Mouse (Mus musculus): ENCODE data around the gene Stoml3. TPM values are rescaled to one million over a fixed set of nuclear protein-coding genes. Genes with fewer than 3 reads are reported as not detected.
A peak's percentile ranks its signal among the peaks of the same experiment; 100 is the strongest.

Stoml3 gene
- polyA plus RNA-seq, 1 experiment from 2014 or later: 0.20 TPM

- under 1% methylated on average over 35 of the region's 35 CpGs for WGBS
- DNase-seq: no peak
- H3K36me3 ChIP-seq (ENCODE audit: insufficient read depth): peaks cover 19% of the 10 kb centered on the region
- no peak for TF ChIP-seq CTCF (IDR thresholded peaks at IDR 0.05; ENCODE audit: low read depth)
- peak overlapping the region; percentile 91 for H3K9ac ChIP-seq
- H3K4me1 ChIP-seq (ENCODE audit: insufficient read depth): peaks cover 9% of the 10 kb centered on the region
- H3K9me3 ChIP-seq (ENCODE audit: low read depth, low read length): no peaks in the 10 kb centered on the region
- peak overlapping the region; percentile 81 for H3K27ac ChIP-seq (ENCODE audit: low read depth)
- no peaks in the 10 kb centered on the region for H3K27me3 ChIP-seq (ENCODE audit: insufficient read depth, low read length)
- peak overlapping the region; percentile 86 for H3K4me2 ChIP-seq
- ATAC-seq (ENCODE audit: insufficient read depth): peak; percentile 50; the same call in 1 of the 2 replicates
- peak overlapping the region; percentile 83 for H3K4me3 ChIP-seq (ENCODE audit: low read depth, low read length)
Measured at GRCm38 (mm10) chr3:53463765-53464114, 24.7 kb upstream of the Stoml3 start.

DNA sequence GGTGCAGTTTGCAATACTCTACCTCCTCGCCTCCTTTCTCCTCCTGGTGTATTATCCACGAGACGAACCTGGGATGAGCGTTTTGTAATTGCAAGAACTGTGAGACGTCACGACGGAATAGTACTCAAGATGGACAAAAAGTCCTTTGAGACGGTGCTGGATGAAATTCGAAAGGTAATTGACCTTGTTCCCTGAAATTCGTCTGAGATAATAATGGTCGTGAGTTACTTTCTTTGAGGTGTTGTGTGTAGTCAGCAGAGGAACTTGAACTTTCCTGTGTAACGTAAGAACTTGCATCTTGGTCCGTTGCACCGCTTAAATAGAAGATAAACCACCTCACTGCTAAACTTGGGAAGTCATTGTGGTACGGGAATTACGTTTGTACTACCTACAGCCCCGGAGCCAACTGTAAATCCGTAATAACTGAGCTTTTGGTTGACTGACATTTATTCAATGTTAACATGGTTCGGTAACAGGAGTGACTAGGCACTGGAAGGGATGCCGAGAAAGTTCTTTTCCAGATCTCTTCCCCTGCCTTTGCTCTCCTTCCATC, 24.2 kb upstream of the Stoml3 start:
- Histone ChIP-seq H3K27ac (ENCODE audit: low read depth) (peak overlapping the region; percentile 81), H3K36me3 (ENCODE audit: insufficient read depth) (peaks cover 19% of the 10 kb centered on the region), H3K4me1 (ENCODE audit: insufficient read depth) (peaks cover 9% of the 10 kb centered on the region), H3K27me3 (ENCODE audit: insufficient read depth, low read length) (no peaks in the 10 kb centered on the region), H3K4me2 (peak overlapping the region; percentile 86), H3K9me3 (ENCODE audit: low read depth, low read length) (no peaks in the 10 kb centered on the region), H3K9ac (peak overlapping the region; percentile 91), H3K4me3 (ENCODE audit: low read depth, low read length) (peak overlapping the region; percentile 83)
- DNase-seq (no peak), ATAC-seq (ENCODE audit: insufficient read depth) (no peak)
- WGBS: under 1% methylated on average over 20 of the region's 20 CpGs
- TF ChIP-seq CTCF (IDR thresholded peaks at IDR 0.05; ENCODE audit: low read depth): no peak

DNA sequence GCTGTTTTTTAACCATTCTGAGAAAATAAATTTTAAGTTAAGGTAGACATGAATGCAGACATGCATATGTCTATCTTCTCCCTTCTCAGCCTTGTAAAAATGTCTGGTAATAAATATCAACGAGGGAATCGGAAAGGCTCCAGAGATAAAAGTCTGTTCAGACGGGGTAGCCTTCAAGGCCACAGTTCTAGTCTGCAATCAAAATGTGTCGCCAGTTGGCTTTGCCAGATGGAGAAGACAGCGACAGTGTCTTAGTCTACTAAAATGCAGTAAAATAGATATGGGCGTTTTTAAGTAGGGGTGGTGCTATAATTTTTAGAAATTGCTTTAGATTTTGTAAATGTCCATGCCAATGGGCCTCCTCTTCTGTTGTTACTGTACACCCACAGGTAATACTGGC, 23.1 kb upstream of the Stoml3 start:
- 30% methylated on average over 6 of the region's 6 CpGs for WGBS
- peak overlapping the region; percentile 83 for H3K4me3 ChIP-seq (ENCODE audit: low read depth, low read length)
- peaks cover 9% of the 10 kb centered on the region for H3K4me1 ChIP-seq (ENCODE audit: insufficient read depth)
- no peak for TF ChIP-seq CTCF (IDR thresholded peaks at IDR 0.05; ENCODE audit: low read depth)
- peak overlapping the region; percentile 86 for H3K4me2 ChIP-seq
- no peak overlapping the region for H3K27ac ChIP-seq (ENCODE audit: low read depth)
- ATAC-seq (ENCODE audit: insufficient read depth) (no peak), DNase-seq (no peak)
- no peaks in the 10 kb centered on the region for H3K9me3 ChIP-seq (ENCODE audit: low read depth, low read length)
- H3K27me3 ChIP-seq (ENCODE audit: insufficient read depth, low read length): no peaks in the 10 kb centered on the region
- peak overlapping the region; percentile 40 for H3K9ac ChIP-seq
- H3K36me3 ChIP-seq (ENCODE audit: insufficient read depth): peaks cover 14% of the 10 kb centered on the region

DNA sequence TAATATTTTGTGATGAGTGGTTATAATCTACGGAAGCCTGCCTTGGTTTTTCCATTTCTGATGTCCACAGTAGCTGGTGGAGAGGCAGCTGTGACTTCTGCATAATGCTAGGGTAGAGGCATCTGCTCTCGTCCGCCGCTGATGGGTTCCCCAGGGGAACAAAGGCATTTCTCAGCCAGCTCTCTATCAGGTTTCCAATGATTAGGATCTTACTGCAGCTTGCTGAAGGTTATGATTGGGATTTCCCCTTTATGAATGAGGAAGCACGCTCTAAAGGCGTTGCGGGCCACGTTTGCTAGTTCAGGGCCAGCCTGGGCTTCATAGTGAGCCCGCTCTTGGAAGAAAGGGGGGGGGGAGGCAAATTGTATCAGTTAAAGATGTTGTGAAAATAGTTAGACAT, 22.0 kb upstream of the Stoml3 start:
- 77% methylated on average over 9 of the region's 9 CpGs for WGBS

GRCm38 (mm10) chr3:53467356-53467755, 21.1 kb upstream of the Stoml3 start:
- H3K9ac ChIP-seq: no peak overlapping the region
- WGBS: 72% methylated on average over 5 of the region's 5 CpGs
- no peak for TF ChIP-seq CTCF (IDR thresholded peaks at IDR 0.05; ENCODE audit: low read depth)
- no peak overlapping the region for H3K27ac ChIP-seq (ENCODE audit: low read depth)
- H3K36me3 ChIP-seq (ENCODE audit: insufficient read depth): peaks cover 30% of the 10 kb centered on the region
- no peaks in the 10 kb centered on the region for H3K27me3 ChIP-seq (ENCODE audit: insufficient read depth, low read length)
- ATAC-seq (ENCODE audit: insufficient read depth) (no peak), DNase-seq (no peak)
- H3K4me2 ChIP-seq: no peak overlapping the region
- peaks cover 9% of the 10 kb centered on the region for H3K4me1 ChIP-seq (ENCODE audit: insufficient read depth)
- no peak overlapping the region for H3K4me3 ChIP-seq (ENCODE audit: low read depth, low read length)
- H3K9me3 ChIP-seq (ENCODE audit: low read depth, low read length): no peaks in the 10 kb centered on the region

More for the DNA sequence above, 22.0 kb upstream of the Stoml3 start:
- ATAC-seq (ENCODE audit: insufficient read depth): no peak
- H3K9ac ChIP-seq: no peak overlapping the region
- H3K4me1 ChIP-seq (ENCODE audit: insufficient read depth): peaks cover 9% of the 10 kb centered on the region
- H3K4me3 ChIP-seq (ENCODE audit: low read depth, low read length): no peak overlapping the region; the same call in 1 of the 2 replicates
- H3K4me2 ChIP-seq: peak overlapping the region; percentile 86
- H3K9me3 ChIP-seq (ENCODE audit: low read depth, low read length): no peaks in the 10 kb centered on the region
- H3K27ac ChIP-seq (ENCODE audit: low read depth): no peak overlapping the region
- H3K27me3 ChIP-seq (ENCODE audit: insufficient read depth, low read length): no peaks in the 10 kb centered on the region
- no peak for TF ChIP-seq CTCF (IDR thresholded peaks at IDR 0.05; ENCODE audit: low read depth)
- peaks cover 22% of the 10 kb centered on the region for H3K36me3 ChIP-seq (ENCODE audit: insufficient read depth)
- no peak for DNase-seq

DNA sequence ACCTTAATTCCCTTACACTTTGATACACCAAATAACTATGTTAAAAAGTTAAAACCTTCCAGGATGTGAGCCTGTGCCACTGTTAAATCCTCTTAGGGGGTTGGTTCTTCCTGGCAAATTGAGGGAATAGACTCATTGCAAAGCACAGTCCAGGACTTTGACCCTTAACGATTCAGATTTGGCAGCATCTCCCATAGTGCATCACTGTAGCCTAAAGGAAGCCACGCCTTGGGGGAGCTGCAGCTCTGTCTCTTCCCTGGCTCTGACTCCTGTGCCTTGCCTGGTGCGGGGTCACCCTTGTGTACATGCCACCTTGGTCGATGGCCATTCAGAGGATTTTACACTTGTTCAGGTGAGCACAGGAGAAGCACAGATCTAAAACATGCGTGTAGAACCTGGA, 18.8 kb upstream of the Stoml3 start:
- DNase-seq (no peak), ATAC-seq (ENCODE audit: insufficient read depth) (no peak)
- TF ChIP-seq CTCF (IDR thresholded peaks at IDR 0.05; ENCODE audit: low read depth): no peak
- no peak overlapping the region for H3K4me2 ChIP-seq
- peaks cover 53% of the 10 kb centered on the region for H3K36me3 ChIP-seq (ENCODE audit: insufficient read depth)
- H3K27me3 ChIP-seq (ENCODE audit: insufficient read depth, low read length): no peaks in the 10 kb centered on the region
- no peak overlapping the region for H3K27ac ChIP-seq (ENCODE audit: low read depth)
- peaks cover 9% of the 10 kb centered on the region for H3K4me1 ChIP-seq (ENCODE audit: insufficient read depth)
- H3K9ac ChIP-seq: no peak overlapping the region
- H3K4me3 ChIP-seq (ENCODE audit: low read depth, low read length): no peak overlapping the region
- H3K9me3 ChIP-seq (ENCODE audit: low read depth, low read length): no peaks in the 10 kb centered on the region
- 88% methylated on average over 5 of the region's 5 CpGs for WGBS

GRCm38 (mm10) chr3:53472061-53472460, 16.4 kb upstream of the Stoml3 start:
- no peak overlapping the region for H3K9ac ChIP-seq
- ATAC-seq (ENCODE audit: insufficient read depth) (no peak), DNase-seq (no peak)
- no peak overlapping the region for H3K4me2 ChIP-seq
- no peaks in the 10 kb centered on the region for H3K4me1 ChIP-seq (ENCODE audit: insufficient read depth)
- H3K36me3 ChIP-seq (ENCODE audit: insufficient read depth): peaks cover 75% of the 10 kb centered on the region
- no peak overlapping the region for H3K4me3 ChIP-seq (ENCODE audit: low read depth, low read length)
- 93% methylated on average over 5 of the region's 5 CpGs for WGBS
- H3K27me3 ChIP-seq (ENCODE audit: insufficient read depth, low read length): no peaks in the 10 kb centered on the region
- TF ChIP-seq CTCF (IDR thresholded peaks at IDR 0.05; ENCODE audit: low read depth): no peak
- no peak overlapping the region for H3K27ac ChIP-seq (ENCODE audit: low read depth)
- no peaks in the 10 kb centered on the region for H3K9me3 ChIP-seq (ENCODE audit: low read depth, low read length)

All from lung, embryonic 14.5 days (tissue).